Mouse (Mus musculus) olfactory bulb, adult 2 months (tissue): ENCODE measurements around the gene Rhbdl1.

ENCODE experiments used
- CTCF ChIP-seq: fragments of 200-500 bp; IDR thresholded peaks from 2 replicates; pipeline ENCODE4 v1.5.1; 2012; ENCODE audit warnings: low read depth, mild to moderate bottlenecking, low read length, moderate library complexity; ENCODE audit not compliant: insufficient read depth
- POLR2A ChIP-seq: fragments of 200-500 bp; IDR thresholded peaks from 2 replicates; pipeline ENCODE4 v1.6.1; 2012; ENCODE audit warnings: mild to moderate bottlenecking, low read depth, low read length, moderate library complexity; ENCODE audit not compliant: insufficient read depth

GRCm38 (mm10) chr17:25801029-25801428 lies 36.1 kb downstream of the Rhbdl1 start:
- TF ChIP-seq CTCF = no peak
- no peak for TF ChIP-seq POLR2A
